Mouse (Mus musculus) liver, adult 10 weeks (tissue): ENCODE data around the gene Gm21943. TPM values are rescaled to one million over a fixed set of nuclear protein-coding genes. Genes with fewer than 3 reads are reported as not detected.

Experiments
- polyA plus RNA-seq: library from polyadenylated mRNA; stranded (reverse); fragments of 350-450 nt; fragmentation: Illumina TruSeq; extraction: RNeasy Lipid Tissue Mini Kit (QIAGEN cat#74804); gene quantifications from one replicate; pipeline ENCODE4 v1.2.3, GENCODE M21; 2014; ENCODE audit warnings: low read depth, low replicate concordance

The Gm21943 gene
- not detected for polyA plus RNA-seq

DNA sequence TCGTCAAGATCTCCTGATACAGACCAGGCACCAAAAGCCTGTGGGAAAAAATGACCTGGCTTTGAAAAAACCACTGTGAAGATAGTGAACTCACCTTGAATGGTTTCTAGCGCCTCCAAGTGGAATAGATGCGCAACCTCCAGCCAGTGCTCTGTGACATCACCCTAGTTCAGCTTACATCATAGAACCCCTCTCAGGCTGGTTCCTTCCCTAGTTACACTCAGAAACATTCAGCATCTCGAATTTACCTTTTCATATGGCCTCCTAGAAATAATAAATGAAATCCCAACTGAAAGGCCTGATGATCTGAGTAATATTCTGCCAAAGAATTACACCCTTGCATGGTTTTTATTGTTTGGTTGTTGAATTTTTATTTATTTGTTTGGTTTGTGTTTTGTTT lies at the start of gene Gm21943:
Gm21943 (minus strand) TSS at position 101 of the 400 bp plus-strand sequence.

Other genes with a start within 250 kb of the Gm21943 start
- gene Gm28961, start 172.0 kb upstream of the Gm21943 start, polyA plus RNA-seq, result not detected